Mouse (Mus musculus) forebrain, embryonic 11.5 days (tissue): ENCODE measurements around the gene Tacr1. TPM values are rescaled to one million over a fixed set of nuclear protein-coding genes. Genes with fewer than 3 reads are reported as not detected.

Source experiments
- ATAC-seq: fragments of 200-750 bp; cut with Nextera tagmentation; replicated peaks from 2 replicates; pipeline ENCODE4 v1.8.0; 2017; ENCODE audit warnings: moderate TSS enrichment; ENCODE audit not compliant: low FRiP score
- DNase-seq: peaks from one replicate; pipeline ENCODE4 v3.0.0-alpha.2; 2017; ENCODE audit warnings: low spot score
- H3K27ac ChIP-seq: fragments of 300-500 bp; sonication (generic); 2 replicates; pipeline ENCODE4 v1.5.1; 2014; ENCODE audit warnings: low read depth, low read length
- H3K27me3 ChIP-seq: fragments of 300-500 bp; sonication (generic); 2 replicates; pipeline ENCODE4 v1.6.1; 2014; ENCODE audit warnings: mild to moderate bottlenecking, low read length, mixed read lengths; ENCODE audit not compliant: control insufficient read depth, insufficient read depth
- H3K36me3 ChIP-seq: fragments of 300-500 bp; sonication (generic); 2 replicates; pipeline ENCODE4 v1.6.1; 2014; ENCODE audit warnings: mild to moderate bottlenecking, low read length, moderate library complexity, mixed read lengths; ENCODE audit not compliant: control insufficient read depth, insufficient read depth
- H3K4me1 ChIP-seq: fragments of 300-500 bp; sonication (generic); replicated peaks from 2 replicates; pipeline ENCODE4 v1.6.1; 2014; ENCODE audit warnings: low read length, mixed read lengths; ENCODE audit not compliant: control insufficient read depth, insufficient read depth
- H3K4me2 ChIP-seq: fragments of 300-500 bp; sonication (generic); 2 replicates; pipeline ENCODE4 v1.6.1; 2014; ENCODE audit warnings: low read depth, mild to moderate bottlenecking, low read length, moderate library complexity, mixed read lengths; ENCODE audit not compliant: severe bottlenecking
- H3K4me3 ChIP-seq: fragments of 300-500 bp; sonication (generic); 2 replicates; pipeline ENCODE4 v1.5.1; 2014; ENCODE audit warnings: low read depth, low read length
- H3K9ac ChIP-seq: fragments of 300-500 bp; sonication (generic); 2 replicates; pipeline ENCODE4 v1.6.1; 2014; ENCODE audit warnings: low read length
- H3K9me3 ChIP-seq: fragments of 300-500 bp; sonication (generic); 2 replicates; pipeline ENCODE4 v1.6.1; 2016; ENCODE audit warnings: low read length, mixed read lengths; ENCODE audit not compliant: control insufficient read depth
- WGBS: fragments of 180-500 bp; shearing (Covaris S2); extraction: QIAGEN DNeasy Blood & Tissue Kit; methylation state at CpG from one replicate; pipeline ENCODE4 v1.1.7; 2014; 5-methylcytosine and 5-hydroxymethylcytosine counted together
- polyA plus RNA-seq: library from polyadenylated mRNA; unstranded; fragments of >200 nt; fragmentation: Nextera tagmentation; extraction: Ambion mirVana; gene quantifications from 2 replicates; pipeline ENCODE4 v1.2.1, GENCODE M21; 2014

Tacr1 gene
- polyA plus RNA-seq, 1 experiment from 2014 or later: not detected

GRCm38 (mm10) chr6:82494481-82494880 lies 92.3 kb downstream of the Tacr1 start:
- ATAC-seq (no peak), DNase-seq (no peak)
- no peaks in the 10 kb centered on the region for H3K9me3 ChIP-seq
- H3K9ac ChIP-seq: no peak overlapping the region
- H3K4me2 ChIP-seq: no peak overlapping the region
- no peaks in the 10 kb centered on the region for H3K27me3 ChIP-seq
- H3K4me1 ChIP-seq: no peaks in the 10 kb centered on the region
- no peak overlapping the region for H3K4me3 ChIP-seq
- no peak overlapping the region for H3K27ac ChIP-seq
- H3K36me3 ChIP-seq: no peaks in the 10 kb centered on the region
- 83% methylated on average over 6 of the region's 6 CpGs for WGBS

DNA sequence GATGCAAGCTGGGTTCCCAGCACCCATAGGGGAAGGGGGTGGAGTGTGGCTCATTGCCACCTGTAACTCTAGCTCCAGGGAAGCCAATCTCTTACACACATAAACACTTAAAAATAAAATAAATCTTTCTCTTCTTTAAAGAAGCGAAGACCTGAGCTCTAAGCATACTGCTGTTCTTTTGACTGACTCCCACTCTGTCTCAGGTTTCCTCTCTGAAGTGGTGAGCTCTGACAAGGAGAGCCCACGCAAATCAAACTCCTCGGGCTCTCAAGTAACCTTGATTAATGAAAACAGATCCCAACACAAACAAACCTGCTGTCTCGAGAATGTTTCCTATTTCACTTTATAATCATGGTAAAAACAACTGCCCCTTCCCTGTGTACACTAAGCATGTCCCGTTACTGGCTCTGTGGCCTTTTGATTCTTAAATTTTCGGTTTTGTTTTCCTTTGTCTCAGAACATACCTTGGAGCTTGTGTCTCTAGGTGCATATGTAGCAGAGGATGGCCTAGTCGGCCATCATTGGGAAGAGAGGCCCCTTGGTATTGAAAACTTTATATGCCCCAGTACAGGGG lies 108.8 kb downstream of the Tacr1 start:
- Histone ChIP-seq H3K9ac (no peak overlapping the region), H3K4me1 (no peaks in the 10 kb centered on the region), H3K27me3 (no peaks in the 10 kb centered on the region), H3K4me2 (no peak overlapping the region), H3K27ac (no peak overlapping the region), H3K4me3 (no peak overlapping the region), H3K36me3 (no peaks in the 10 kb centered on the region), H3K9me3 (no peaks in the 10 kb centered on the region)
- WGBS: 77% methylated on average over 7 of the region's 7 CpGs
- no peak for DNase-seq
- no peak for ATAC-seq

DNA sequence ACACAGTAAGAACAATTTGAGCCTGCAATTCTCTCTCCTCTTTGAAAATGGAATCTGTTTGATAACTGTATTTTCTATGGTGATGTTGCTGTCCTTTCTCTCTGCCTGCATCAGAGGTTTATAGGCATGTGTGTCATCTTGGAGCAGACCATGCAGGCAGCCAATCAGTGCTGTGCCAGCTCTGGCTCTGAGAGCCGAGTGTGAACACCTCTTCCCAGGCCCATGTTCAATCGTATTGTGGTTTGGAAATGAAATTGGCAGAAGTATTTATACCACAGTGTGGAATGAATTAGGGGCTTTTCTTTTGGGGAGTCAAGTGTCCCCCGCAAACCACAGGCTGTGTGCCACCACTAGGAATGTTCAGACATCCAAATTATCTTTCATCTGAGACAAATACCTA lies 117.5 kb downstream of the Tacr1 start:
- 85% methylated on average over 3 of the region's 3 CpGs for WGBS
- Histone ChIP-seq H3K4me2 (no peak overlapping the region), H3K4me3 (no peak overlapping the region), H3K36me3 (no peaks in the 10 kb centered on the region), H3K9me3 (no peaks in the 10 kb centered on the region), H3K9ac (no peak overlapping the region), H3K27me3 (no peaks in the 10 kb centered on the region), H3K4me1 (no peaks in the 10 kb centered on the region), H3K27ac (no peak overlapping the region)
- ATAC-seq (no peak), DNase-seq (no peak)

DNA sequence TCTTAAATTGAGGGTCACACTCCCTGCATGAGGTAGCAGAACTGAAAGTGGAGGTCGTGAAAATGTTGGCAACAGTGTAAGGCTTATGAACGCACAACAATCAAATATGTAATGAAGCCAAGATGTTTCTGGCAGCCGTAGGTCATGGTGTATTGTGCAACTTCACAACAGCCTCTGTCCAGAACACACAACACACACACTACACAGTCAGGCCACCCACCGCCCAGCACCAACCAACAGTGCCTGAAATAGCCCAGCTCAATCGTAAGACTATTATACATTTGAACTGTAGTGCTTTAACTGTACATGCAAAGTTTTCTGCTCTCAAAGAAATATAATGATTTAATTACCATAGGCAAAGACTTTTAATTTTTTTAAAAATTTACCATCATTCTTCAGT lies 120.4 kb downstream of the Tacr1 start:
- DNase-seq (no peak), ATAC-seq (no peak)
- H3K4me3 ChIP-seq: no peak overlapping the region
- no peaks in the 10 kb centered on the region for H3K27me3 ChIP-seq
- H3K36me3 ChIP-seq: no peaks in the 10 kb centered on the region
- no peak overlapping the region for H3K4me2 ChIP-seq
- no peak overlapping the region for H3K27ac ChIP-seq
- no peaks in the 10 kb centered on the region for H3K9me3 ChIP-seq
- WGBS: 93% methylated on average over 5 of the region's 5 CpGs
- H3K4me1 ChIP-seq: no peaks in the 10 kb centered on the region
- H3K9ac ChIP-seq: no peak overlapping the region

- no peak overlapping the region for H3K27ac ChIP-seq
These were observed 123.2 kb downstream of the Tacr1 start for GRCm38 (mm10) chr6:82525107-82525867.

GRCm38 (mm10) chr6:82528631-82529030 lies 126.5 kb downstream of the Tacr1 start:
- Histone ChIP-seq H3K9me3 (no peaks in the 10 kb centered on the region), H3K27me3 (no peaks in the 10 kb centered on the region), H3K4me3 (no peak overlapping the region), H3K27ac (no peak overlapping the region), H3K9ac (no peak overlapping the region), H3K36me3 (no peaks in the 10 kb centered on the region), H3K4me1 (no peaks in the 10 kb centered on the region), H3K4me2 (no peak overlapping the region)
- DNase-seq (no peak), ATAC-seq (no peak)
- 89% methylated on average over 2 of the region's 2 CpGs for whole genome bisulfite sequencing

More at GRCm38 (mm10) chr6:82525107-82525867, 123.2 kb downstream of the Tacr1 start:
- Histone ChIP-seq H3K27me3 (no peaks in the 10 kb centered on the region), H3K4me2 (no peak overlapping the region), H3K9me3 (no peaks in the 10 kb centered on the region), H3K4me1 (no peaks in the 10 kb centered on the region), H3K36me3 (no peaks in the 10 kb centered on the region), H3K9ac (no peak overlapping the region), H3K4me3 (no peak overlapping the region)
- 58% methylated on average over 3 of the region's 3 CpGs for WGBS
- no peak for DNase-seq
- no peak for ATAC-seq

GRCm38 (mm10) chr6:82536641-82537040 lies 134.5 kb downstream of the Tacr1 start:
- DNase-seq: no peak
- H3K4me2 ChIP-seq: no peak overlapping the region
- H3K9me3 ChIP-seq: no peaks in the 10 kb centered on the region
- H3K36me3 ChIP-seq: no peaks in the 10 kb centered on the region
- no peak for ATAC-seq
- H3K4me3 ChIP-seq: no peak overlapping the region
- WGBS: 36% methylated on average over 8 of the region's 8 CpGs
- no peak overlapping the region for H3K27ac ChIP-seq
- H3K9ac ChIP-seq: no peak overlapping the region
- no peaks in the 10 kb centered on the region for H3K27me3 ChIP-seq
- H3K4me1 ChIP-seq: no peaks in the 10 kb centered on the region; the same call in 1 of the 2 replicates

GRCm38 (mm10) chr6:82549270-82549669 lies 147.1 kb downstream of the Tacr1 start:
- Histone ChIP-seq H3K27ac (no peak overlapping the region), H3K27me3 (no peaks in the 10 kb centered on the region), H3K4me1 (no peaks in the 10 kb centered on the region), H3K4me3 (no peak overlapping the region), H3K9ac (no peak overlapping the region), H3K4me2 (no peak overlapping the region), H3K9me3 (peaks cover 3% of the 10 kb centered on the region; the same call in 1 of the 2 replicates), H3K36me3 (no peaks in the 10 kb centered on the region)
- DNase-seq: no peak
- WGBS: 61% methylated on average over 3 of the region's 3 CpGs
- ATAC-seq: no peak

DNA sequence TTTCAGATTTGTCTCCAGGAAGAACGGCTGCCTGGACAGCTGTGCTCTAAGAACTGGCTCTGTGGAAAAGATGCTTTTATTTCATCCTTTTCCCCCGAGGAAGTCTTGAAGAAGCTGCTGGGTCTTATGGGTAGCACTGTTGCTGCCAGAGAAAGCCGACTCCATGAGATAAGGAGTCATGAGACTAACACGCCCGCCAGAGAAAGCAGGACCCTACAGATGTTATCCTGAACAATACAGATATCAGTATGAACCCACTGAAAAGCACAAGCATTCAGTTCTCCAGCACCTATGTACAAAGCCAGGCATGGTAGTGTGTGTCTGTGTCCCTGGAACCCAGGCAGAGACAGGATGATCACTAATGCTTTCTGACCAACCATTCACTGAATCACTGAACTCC lies 173.3 kb downstream of the Tacr1 start:
- Histone ChIP-seq H3K27me3 (no peaks in the 10 kb centered on the region), H3K36me3 (no peaks in the 10 kb centered on the region), H3K4me1 (no peaks in the 10 kb centered on the region), H3K27ac (no peak overlapping the region), H3K4me3 (no peak overlapping the region), H3K9me3 (no peaks in the 10 kb centered on the region), H3K4me2 (no peak overlapping the region), H3K9ac (no peak overlapping the region)
- no peak for DNase-seq
- 93% methylated on average over 5 of the region's 5 CpGs for WGBS
- no peak for ATAC-seq
